Mouse (Mus musculus) intestine, embryonic 16.5 days (tissue): Measurements from ENCODE around the gene Mael. TPM values are rescaled to one million over a fixed set of nuclear protein-coding genes. Genes with fewer than 3 reads are reported as not detected.

Experiments
- ATAC-seq: fragments of 200-750 bp; cut with Nextera tagmentation; 2 replicates; pipeline ENCODE4 v1.8.0; 2017; ENCODE audit warnings: moderate TSS enrichment, moderate library complexity
- H3K27ac ChIP-seq: fragments of 300-500 bp; sonication (generic); 2 replicates; pipeline ENCODE4 v1.5.1; 2014; ENCODE audit warnings: mild to moderate bottlenecking, low read length
- H3K27me3 ChIP-seq: fragments of 300-500 bp; sonication (generic); replicated peaks from 2 replicates; pipeline ENCODE4 v1.6.1; 2014; ENCODE audit warnings: low read length, control low read depth, mixed read lengths; ENCODE audit not compliant: control insufficient read depth, insufficient read depth
- H3K36me3 ChIP-seq: fragments of 300-500 bp; sonication (generic); 2 replicates; pipeline ENCODE4 v1.6.1; 2014; ENCODE audit warnings: low read length, control low read depth; ENCODE audit not compliant: control insufficient read depth, insufficient read depth
- H3K4me1 ChIP-seq: fragments of 300-500 bp; sonication (generic); 2 replicates; pipeline ENCODE4 v1.6.1; 2014; ENCODE audit warnings: low read length, control low read depth, mixed read lengths; ENCODE audit not compliant: control insufficient read depth, insufficient read depth
- H3K4me2 ChIP-seq: fragments of 300-500 bp; sonication (generic); 2 replicates; pipeline ENCODE4 v1.6.1; 2014; ENCODE audit warnings: low read depth, low read length, control low read depth
- H3K4me3 ChIP-seq: fragments of 300-500 bp; sonication (generic); 2 replicates; pipeline ENCODE4 v1.5.1; 2014; ENCODE audit warnings: mild to moderate bottlenecking, low read length
- H3K9ac ChIP-seq: fragments of 300-500 bp; sonication (generic); 2 replicates; pipeline ENCODE4 v1.6.1; 2014; ENCODE audit warnings: low read depth, low read length
- H3K9me3 ChIP-seq: fragments of 300-500 bp; sonication (generic); 2 replicates; pipeline ENCODE4 v1.6.1; 2016; ENCODE audit warnings: low read length, control low read depth; ENCODE audit not compliant: control insufficient read depth
- WGBS: fragments of 180-500 bp; shearing (Covaris S2); extraction: QIAGEN DNeasy Blood & Tissue Kit; methylation state at CpG from one replicate; pipeline ENCODE4 v1.1.7; 2014; 5-methylcytosine and 5-hydroxymethylcytosine counted together
- polyA plus RNA-seq: library from polyadenylated mRNA; unstranded; fragments of >200 nt; fragmentation: Nextera tagmentation; extraction: Ambion mirVana; gene quantifications from 2 replicates; pipeline ENCODE4 v1.2.1, GENCODE M21; 2015

Mael gene
- polyA plus RNA-seq, 1 experiment from 2014 or later = not detected

DNA sequence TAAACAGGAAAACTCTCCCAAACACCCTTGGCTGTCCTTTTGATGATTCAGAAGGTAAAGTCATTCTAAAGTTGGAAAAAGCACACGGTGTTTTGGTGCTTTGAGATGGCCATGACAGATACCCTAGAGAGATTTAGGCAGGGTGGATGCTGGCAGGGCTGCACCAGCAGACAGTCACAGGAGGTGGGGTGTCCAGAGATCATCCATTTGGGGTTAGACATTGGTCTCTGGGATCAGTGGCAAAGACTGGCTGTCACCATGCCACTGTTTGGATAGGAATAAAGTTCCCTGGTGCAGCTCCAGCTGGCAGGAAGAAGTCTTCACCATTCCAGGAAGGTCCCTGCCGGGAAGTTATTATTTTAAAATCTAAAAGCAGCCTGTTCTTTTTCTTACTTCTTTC lies 40.2 kb upstream of the Mael start:
- no peak overlapping the region for H3K4me2 ChIP-seq
- 53% methylated on average over 2 of the region's 2 CpGs for WGBS
- H3K4me1 ChIP-seq = peaks cover 6% of the 10 kb centered on the region; the same call in 1 of the 2 replicates
- H3K9me3 ChIP-seq = no peaks in the 10 kb centered on the region
- no peak overlapping the region for H3K9ac ChIP-seq
- H3K27me3 ChIP-seq = no peaks in the 10 kb centered on the region
- H3K36me3 ChIP-seq = no peaks in the 10 kb centered on the region
- no peak for ATAC-seq
- no peak overlapping the region for H3K27ac ChIP-seq
- H3K4me3 ChIP-seq = no peak overlapping the region

DNA sequence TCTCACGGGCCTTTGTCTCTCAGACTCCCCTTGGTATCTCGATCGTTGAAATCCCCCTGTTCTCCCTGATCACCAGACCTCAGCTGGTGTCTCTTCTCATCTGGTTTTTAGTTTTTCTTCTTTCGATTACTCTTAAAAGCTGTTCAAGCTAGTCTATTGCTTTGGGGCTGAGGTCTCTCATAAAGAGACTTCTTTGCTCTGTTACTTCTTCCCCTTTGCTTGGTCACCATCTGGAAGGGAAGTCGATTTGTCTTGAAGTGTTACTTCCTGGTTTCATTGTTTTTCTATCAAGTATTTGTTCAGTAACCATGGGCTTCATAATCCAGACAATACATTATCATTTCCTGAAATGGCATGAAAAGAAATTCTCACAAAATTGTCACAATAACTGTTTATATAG lies 29.7 kb upstream of the Mael start:
- no peaks in the 10 kb centered on the region for H3K36me3 ChIP-seq
- H3K4me3 ChIP-seq = no peak overlapping the region
- no peaks in the 10 kb centered on the region for H3K4me1 ChIP-seq
- no peak overlapping the region for H3K4me2 ChIP-seq
- H3K27ac ChIP-seq = no peak overlapping the region
- no peaks in the 10 kb centered on the region for H3K27me3 ChIP-seq
- no peaks in the 10 kb centered on the region for H3K9me3 ChIP-seq
- no peak overlapping the region for H3K9ac ChIP-seq
- ATAC-seq = no peak
- 87% methylated on average over 5 of the region's 5 CpGs for WGBS

DNA sequence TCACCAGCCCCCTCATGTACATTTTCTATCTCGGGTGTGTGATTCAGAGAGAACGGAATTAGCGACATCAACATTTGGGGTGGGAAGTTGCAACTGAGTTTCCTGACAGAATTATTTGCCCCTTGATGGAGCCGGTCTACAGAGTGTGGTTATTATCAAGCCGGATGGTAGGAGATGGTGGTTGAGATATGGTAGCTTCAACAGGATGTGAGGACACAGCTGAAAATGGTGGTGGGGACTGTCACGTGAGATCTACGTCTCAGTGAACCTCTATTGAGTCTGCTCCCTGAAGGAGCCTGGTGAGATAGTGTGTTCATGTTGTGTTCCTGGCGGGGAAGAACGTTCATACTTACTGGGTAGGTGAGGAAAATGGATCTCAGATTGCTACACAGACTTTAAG lies 28.4 kb upstream of the Mael start:
- H3K36me3 ChIP-seq = no peaks in the 10 kb centered on the region
- H3K27me3 ChIP-seq = no peaks in the 10 kb centered on the region
- H3K4me2 ChIP-seq = no peak overlapping the region
- ATAC-seq = no peak
- no peak overlapping the region for H3K4me3 ChIP-seq
- H3K4me1 ChIP-seq = no peaks in the 10 kb centered on the region
- H3K27ac ChIP-seq = no peak overlapping the region
- 88% methylated on average over 9 of the region's 9 CpGs for WGBS
- no peaks in the 10 kb centered on the region for H3K9me3 ChIP-seq
- no peak overlapping the region for H3K9ac ChIP-seq

- Histone ChIP-seq H3K4me3 (no peak overlapping the region), H3K36me3 (no peaks in the 10 kb centered on the region), H3K4me2 (no peak overlapping the region), H3K4me1 (no peaks in the 10 kb centered on the region), H3K27me3 (no peaks in the 10 kb centered on the region), H3K27ac (no peak overlapping the region), H3K9ac (no peak overlapping the region), H3K9me3 (no peaks in the 10 kb centered on the region)
- no peak for ATAC-seq
- 71% methylated on average over 7 of the region's 7 CpGs for WGBS
Observed at GRCm38 (mm10) chr1:166266001-166266705, 27.6 kb upstream of the Mael start.

GRCm38 (mm10) chr1:166259526-166259925 lies 21.0 kb upstream of the Mael start:
- ATAC-seq = no peak
- H3K9ac ChIP-seq = no peak overlapping the region
- WGBS = 71% methylated on average over 6 of the region's 6 CpGs
- no peak overlapping the region for H3K4me2 ChIP-seq
- peaks cover 6% of the 10 kb centered on the region; the same call in 1 of the 2 replicates for H3K27me3 ChIP-seq
- no peak overlapping the region for H3K27ac ChIP-seq
- no peaks in the 10 kb centered on the region for H3K9me3 ChIP-seq
- no peaks in the 10 kb centered on the region for H3K4me1 ChIP-seq
- H3K36me3 ChIP-seq = no peaks in the 10 kb centered on the region
- no peak overlapping the region for H3K4me3 ChIP-seq

GRCm38 (mm10) chr1:166256898-166257297 lies 18.4 kb upstream of the Mael start:
- Histone ChIP-seq H3K9me3 (no peaks in the 10 kb centered on the region), H3K4me1 (no peaks in the 10 kb centered on the region), H3K9ac (no peak overlapping the region), H3K36me3 (no peaks in the 10 kb centered on the region), H3K4me2 (no peak overlapping the region), H3K27me3 (peaks cover 15% of the 10 kb centered on the region; the same call in 1 of the 2 replicates), H3K27ac (no peak overlapping the region), H3K4me3 (no peak overlapping the region)
- WGBS = 70% methylated on average over 4 of the region's 4 CpGs
- no peak for ATAC-seq

DNA sequence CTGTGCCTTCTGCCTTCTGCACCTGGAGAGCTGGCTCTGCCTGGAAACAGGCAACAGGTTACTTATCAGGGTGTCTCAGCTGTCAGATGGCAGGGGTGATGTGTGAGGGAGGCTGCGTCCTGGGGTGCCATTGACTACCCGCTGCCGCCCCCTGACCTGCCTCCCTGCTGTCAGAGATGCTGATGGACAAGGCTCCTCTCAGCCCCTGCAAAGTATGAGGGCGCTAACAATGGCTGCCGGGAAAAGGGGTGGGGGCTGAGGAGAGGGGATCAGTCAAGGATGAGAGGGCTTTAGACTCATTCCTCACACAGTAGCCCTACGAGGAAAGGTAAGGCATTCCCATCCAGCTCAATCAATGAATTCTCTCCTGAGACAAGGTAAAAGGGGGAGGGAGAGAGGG lies 17.8 kb upstream of the Mael start:
- peaks cover 15% of the 10 kb centered on the region; the same call in 1 of the 2 replicates for H3K27me3 ChIP-seq
- H3K4me3 ChIP-seq = no peak overlapping the region
- no peaks in the 10 kb centered on the region for H3K36me3 ChIP-seq
- H3K27ac ChIP-seq = no peak overlapping the region
- no peak overlapping the region for H3K9ac ChIP-seq
- no peaks in the 10 kb centered on the region for H3K4me1 ChIP-seq
- WGBS = 13% methylated on average over 6 of the region's 6 CpGs
- ATAC-seq = no peak
- no peak overlapping the region for H3K4me2 ChIP-seq
- no peaks in the 10 kb centered on the region for H3K9me3 ChIP-seq

DNA sequence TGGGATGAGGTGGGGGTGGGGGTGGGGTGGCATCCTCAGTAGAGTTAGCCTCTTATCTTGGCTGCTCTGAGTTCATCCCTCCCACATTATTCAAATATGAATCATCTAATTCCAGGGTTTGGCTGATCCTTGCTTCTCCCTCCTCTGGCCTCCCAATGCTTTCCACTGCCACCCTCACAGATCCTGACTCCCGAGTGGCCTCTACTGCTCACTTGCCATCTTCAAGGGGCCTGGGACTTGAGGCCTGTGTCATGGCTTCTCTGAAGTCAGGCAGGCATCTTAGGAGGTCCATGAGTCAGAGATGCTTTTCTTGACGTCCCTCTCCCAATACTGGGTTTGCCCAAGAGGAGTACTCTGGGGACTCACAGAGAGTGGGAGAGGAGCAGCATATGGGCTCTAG lies 17.1 kb upstream of the Mael start:
- Histone ChIP-seq H3K4me2 (no peak overlapping the region), H3K9ac (no peak overlapping the region), H3K27me3 (peaks cover 15% of the 10 kb centered on the region; the same call in 1 of the 2 replicates), H3K4me3 (no peak overlapping the region), H3K36me3 (no peaks in the 10 kb centered on the region), H3K9me3 (no peaks in the 10 kb centered on the region), H3K4me1 (no peaks in the 10 kb centered on the region), H3K27ac (no peak overlapping the region)
- no peak for ATAC-seq
- WGBS = 31% methylated on average over 2 of the region's 2 CpGs

DNA sequence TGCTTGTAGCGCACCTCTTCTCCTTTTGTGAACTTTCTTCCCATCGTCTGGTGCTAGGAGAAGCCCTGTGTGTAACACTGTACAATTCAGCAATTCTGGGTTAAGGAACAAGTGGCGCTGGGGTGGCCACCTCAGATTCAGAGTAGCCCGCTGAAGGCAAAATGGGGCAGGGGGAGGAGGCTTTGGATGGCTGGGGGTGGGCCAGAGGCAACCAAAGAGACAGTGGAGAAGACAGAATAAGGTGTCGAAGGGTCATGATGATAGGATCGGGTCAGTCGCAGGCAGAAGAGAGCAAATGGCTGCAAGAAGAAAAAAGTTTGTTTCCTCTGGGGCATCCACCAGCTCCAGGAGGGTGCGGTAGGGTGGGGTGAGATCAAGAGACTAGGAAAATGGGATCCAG lies 16.5 kb upstream of the Mael start:
- ATAC-seq = no peak
- Histone ChIP-seq H3K9me3 (no peaks in the 10 kb centered on the region), H3K27ac (no peak overlapping the region), H3K4me3 (no peak overlapping the region), H3K4me1 (no peaks in the 10 kb centered on the region), H3K36me3 (no peaks in the 10 kb centered on the region), H3K9ac (no peak overlapping the region), H3K27me3 (peaks cover 15% of the 10 kb centered on the region; the same call in 1 of the 2 replicates), H3K4me2 (no peak overlapping the region)
- WGBS = 50% methylated on average over 8 of the region's 8 CpGs
